Mouse (Mus musculus): ENCODE results near the gene Chchd3. TPM values are rescaled to one million over a fixed set of nuclear protein-coding genes. Genes with fewer than 3 reads are reported as not detected.

Gene Chchd3
- polyA plus RNA-seq (2012; rRNA removed): 30.3 and 34.0 TPM in 2 replicates

DNA sequence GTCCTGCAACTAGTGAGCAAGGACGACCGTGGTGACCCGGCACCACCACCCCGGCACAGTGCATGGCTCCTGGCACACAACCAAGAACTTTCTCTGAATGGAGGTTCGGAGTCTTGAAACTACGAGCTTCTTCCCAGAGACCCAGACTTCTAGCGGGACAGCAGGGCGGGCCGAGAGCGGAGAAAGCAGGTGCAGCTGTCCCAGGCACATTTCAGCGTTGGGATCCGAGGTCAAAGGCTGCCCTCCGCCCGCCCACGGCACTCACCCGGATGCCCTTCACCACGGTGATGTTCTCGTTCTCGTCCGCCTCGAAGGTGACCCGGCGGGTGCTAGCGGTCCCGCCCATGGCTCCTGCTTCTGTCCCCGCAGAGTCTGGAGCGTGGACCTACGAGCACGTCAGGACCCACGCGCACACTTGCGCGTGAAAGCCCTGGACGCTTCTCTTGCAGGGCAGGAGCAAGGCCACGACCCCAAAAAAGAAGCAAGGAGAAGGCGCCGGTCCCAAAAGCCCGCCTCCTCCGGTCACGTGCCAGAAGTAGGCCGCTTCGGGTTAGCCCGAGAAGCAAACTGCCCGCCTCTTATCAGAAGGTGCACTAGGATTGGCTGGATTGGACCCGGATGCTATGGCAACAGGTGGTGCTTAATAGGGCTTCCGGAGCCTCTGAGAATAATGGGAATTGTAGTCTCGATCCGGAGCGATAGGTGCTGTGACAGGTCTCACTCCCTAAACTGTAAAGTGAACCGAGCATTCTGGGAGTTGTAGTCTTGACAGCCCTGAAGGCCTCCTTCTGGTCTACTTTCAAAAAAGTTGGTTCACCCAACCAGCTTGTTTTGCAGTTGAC is at the start of gene Chchd3:
TSS of gene Chchd3 (minus strand) at position 526 of the 842 bp plus-strand sequence.
- WGBS: under 1% methylated on average over 50 of the region's 50 CpGs
- peak; percentile 53; the same call in 1 of the 2 replicates for TF ChIP-seq POLR2A (IDR thresholded peaks at IDR 0.05; ENCODE audit: borderline replicate concordance, extremely low read depth, low read depth, low read length)
- TF ChIP-seq CTCF (IDR thresholded peaks at IDR 0.05; ENCODE audit: insufficient read depth, low read length): no peak
- Histone ChIP-seq H3K4me1 (ENCODE audit: control insufficient read depth, insufficient read depth, low read length) (peaks cover 3% of the 10 kb centered on the region), H3K4me3 (replicated peaks; ENCODE audit: extremely low read depth, low read depth, low read length) (peak within 1 kb of the TSS; percentile 94)
- peak; percentile 97 for DNase-seq

DNA sequence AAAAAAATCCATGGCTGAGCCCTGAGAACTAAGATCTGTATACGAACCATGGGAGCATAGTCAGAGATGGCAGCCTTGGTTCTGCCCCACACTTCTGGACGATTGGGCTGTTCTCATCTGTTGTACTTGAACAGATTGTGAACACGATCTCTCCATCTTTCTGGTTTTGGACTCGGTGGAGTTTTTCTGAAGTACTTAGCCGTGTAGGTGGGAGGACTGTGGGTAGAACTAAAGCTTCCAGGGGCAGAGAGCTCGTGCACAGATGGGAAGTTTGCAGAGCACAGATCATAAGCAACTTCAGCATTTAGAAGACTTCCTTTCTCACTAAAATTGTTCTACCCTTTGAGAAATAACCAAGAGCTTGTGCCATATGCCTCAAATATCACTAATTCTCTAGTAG is 44.6 kb upstream of the Chchd3 start:
- TF ChIP-seq CTCF (IDR thresholded peaks at IDR 0.05; ENCODE audit: insufficient read depth, low read length) (no peak), POLR2A (IDR thresholded peaks at IDR 0.05; ENCODE audit: borderline replicate concordance, extremely low read depth, low read depth, low read length) (no peak)
- no peak for DNase-seq
- WGBS: 74% methylated on average over 6 of the region's 6 CpGs
- H3K4me3 ChIP-seq (replicated peaks; ENCODE audit: extremely low read depth, low read depth, low read length): no peak overlapping the region
- H3K4me1 ChIP-seq (ENCODE audit: control insufficient read depth, insufficient read depth, low read length): no peaks in the 10 kb centered on the region

DNA sequence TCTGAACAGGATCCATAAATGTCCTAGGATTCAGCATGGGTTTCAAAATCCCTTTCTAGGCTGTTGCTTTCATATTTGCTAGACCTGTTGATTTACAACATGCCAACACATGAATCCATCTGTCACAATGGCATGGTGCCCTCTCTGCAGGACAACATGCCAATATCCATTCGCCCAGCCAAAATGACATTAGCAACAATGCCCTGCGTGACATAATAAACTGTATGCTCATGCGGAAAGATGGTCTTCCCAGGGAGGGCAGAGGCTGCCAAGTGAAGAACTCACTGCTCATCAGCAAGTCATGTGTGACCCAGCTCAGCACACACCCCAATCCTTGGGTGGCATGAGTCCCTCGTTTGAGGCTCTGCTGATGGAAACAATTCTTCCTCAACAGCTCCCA is 38.8 kb upstream of the Chchd3 start:
- TF ChIP-seq CTCF (IDR thresholded peaks at IDR 0.05; ENCODE audit: insufficient read depth, low read length) (no peak), POLR2A (IDR thresholded peaks at IDR 0.05; ENCODE audit: borderline replicate concordance, extremely low read depth, low read depth, low read length) (no peak)
- Histone ChIP-seq H3K4me1 (ENCODE audit: control insufficient read depth, insufficient read depth, low read length) (no peaks in the 10 kb centered on the region), H3K4me3 (replicated peaks; ENCODE audit: extremely low read depth, low read depth, low read length) (no peak overlapping the region)
- DNase-seq: no peak
- WGBS: 73% methylated on average over 4 of the region's 4 CpGs

DNA sequence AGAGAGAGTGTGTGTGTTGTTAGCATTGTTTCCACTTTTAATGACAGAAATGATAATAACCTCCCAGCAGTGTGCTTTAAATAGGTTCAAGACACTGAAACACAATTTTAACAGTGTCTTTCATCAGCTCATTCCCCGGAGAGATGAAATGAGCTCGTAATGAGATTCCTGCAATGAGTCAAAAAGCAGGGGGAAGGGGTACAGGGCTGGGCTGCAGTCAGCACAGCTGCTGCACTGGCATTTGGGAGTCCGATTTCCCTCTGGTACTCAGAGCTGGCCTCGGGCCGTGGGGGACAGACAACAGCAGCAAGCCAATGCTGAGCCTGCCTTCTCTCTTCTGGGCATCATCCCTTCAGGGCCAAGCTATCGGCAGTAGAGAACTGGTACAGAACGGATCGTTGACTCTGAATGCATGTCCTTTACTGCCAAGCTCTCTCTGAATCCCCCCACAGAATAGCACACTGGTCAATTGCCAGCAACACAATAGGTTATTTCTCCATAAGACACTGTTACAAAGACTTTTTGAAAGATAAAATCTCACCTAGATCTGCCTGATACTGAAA is 34.7 kb upstream of the Chchd3 start:
- DNase-seq: no peak
- Histone ChIP-seq H3K4me3 (replicated peaks; ENCODE audit: extremely low read depth, low read depth, low read length) (no peak overlapping the region), H3K4me1 (ENCODE audit: control insufficient read depth, insufficient read depth, low read length) (no peaks in the 10 kb centered on the region)
- WGBS: 77% methylated on average over 8 of the region's 8 CpGs
- no peak for TF ChIP-seq CTCF (IDR thresholded peaks at IDR 0.05; ENCODE audit: insufficient read depth, low read length)
- TF ChIP-seq POLR2A (IDR thresholded peaks at IDR 0.05; ENCODE audit: borderline replicate concordance, extremely low read depth, low read depth, low read length): no peak

DNA sequence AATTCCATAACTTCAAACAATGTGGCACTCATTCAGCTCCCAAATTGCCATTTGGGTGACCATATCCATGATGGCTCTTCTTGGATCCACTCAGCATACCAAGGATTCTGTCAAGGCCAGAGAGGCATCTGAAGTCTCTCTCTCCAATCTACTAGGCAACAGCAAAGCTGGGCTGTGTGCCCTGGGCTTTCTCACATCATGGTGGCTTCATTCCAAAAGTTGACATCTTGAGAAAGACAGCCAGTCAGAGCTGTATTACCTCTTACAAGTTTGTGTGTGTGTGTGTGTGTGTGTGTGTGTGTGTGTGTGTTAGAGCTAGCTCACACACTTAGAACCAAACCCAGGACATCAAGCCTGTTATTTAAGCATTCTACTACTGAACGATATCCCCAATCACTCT is 20.1 kb upstream of the Chchd3 start:
- 54% methylated on average over 1 of the region's 1 CpGs for WGBS
- TF ChIP-seq CTCF (IDR thresholded peaks at IDR 0.05; ENCODE audit: insufficient read depth, low read length): no peak
- no peak for TF ChIP-seq POLR2A (IDR thresholded peaks at IDR 0.05; ENCODE audit: borderline replicate concordance, extremely low read depth, low read depth, low read length)
- no peak for DNase-seq
- Histone ChIP-seq H3K4me3 (replicated peaks; ENCODE audit: extremely low read depth, low read depth, low read length) (no peak overlapping the region), H3K4me1 (ENCODE audit: control insufficient read depth, insufficient read depth, low read length) (no peaks in the 10 kb centered on the region)

DNA sequence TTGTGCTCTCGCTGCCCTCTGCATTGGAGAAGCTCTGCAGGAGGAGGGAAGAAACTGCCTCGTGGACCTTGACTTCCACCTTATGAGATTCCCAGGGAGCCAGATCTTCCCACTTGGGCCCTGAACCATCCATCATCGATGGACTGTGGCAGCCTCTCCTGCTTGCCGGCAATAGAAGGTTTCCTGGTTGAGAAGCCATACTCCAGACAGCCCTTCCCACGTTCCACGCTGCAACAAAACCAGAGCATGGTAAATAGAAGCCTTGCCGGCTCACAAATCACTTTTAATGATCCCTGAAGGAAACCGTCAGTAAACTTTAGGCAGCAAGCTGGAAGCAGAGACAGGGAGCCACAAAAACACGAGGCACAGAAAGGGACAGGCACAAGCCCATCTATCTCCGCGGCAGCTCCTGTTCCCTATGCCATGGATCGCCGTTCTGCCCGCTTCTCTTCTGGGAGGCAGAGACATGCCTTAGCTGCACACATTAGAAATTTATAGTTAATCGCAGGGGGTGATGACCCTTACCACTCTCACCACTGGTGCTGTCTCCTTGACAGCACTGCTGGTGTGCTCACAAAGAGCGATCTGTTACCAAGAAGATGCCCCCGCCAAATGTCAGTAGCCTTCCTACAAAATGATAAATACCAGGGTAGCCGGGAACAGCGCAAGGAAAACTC is 18.3 kb upstream of the Chchd3 start:
- TF ChIP-seq CTCF (IDR thresholded peaks at IDR 0.05; ENCODE audit: insufficient read depth, low read length): no peak
- TF ChIP-seq POLR2A (IDR thresholded peaks at IDR 0.05; ENCODE audit: borderline replicate concordance, extremely low read depth, low read depth, low read length): no peak
- H3K4me3 ChIP-seq (replicated peaks; ENCODE audit: extremely low read depth, low read depth, low read length): no peak overlapping the region
- 62% methylated on average over 19 of the region's 19 CpGs for WGBS
- DNase-seq: no peak
- no peaks in the 10 kb centered on the region for H3K4me1 ChIP-seq (ENCODE audit: control insufficient read depth, insufficient read depth, low read length)

DNA sequence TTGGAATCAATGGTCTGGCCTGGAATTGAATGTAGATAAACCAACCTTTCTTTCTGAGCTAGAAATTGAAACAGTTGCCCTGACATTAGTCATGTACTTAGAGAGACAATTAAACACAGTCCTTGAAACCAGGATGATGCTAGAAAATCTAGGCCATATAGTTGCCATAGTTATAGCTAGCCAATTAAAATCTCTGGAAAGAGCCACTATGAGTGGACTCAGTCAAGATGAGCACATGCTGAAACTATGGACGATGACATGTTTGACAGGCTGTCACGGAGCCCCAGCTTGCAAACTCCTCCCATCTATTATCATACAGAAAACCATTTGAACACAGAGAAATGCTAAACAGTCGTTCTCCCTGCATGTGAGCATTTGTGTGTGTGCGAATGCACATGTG is 6.4 kb upstream of the Chchd3 start:
- Histone ChIP-seq H3K4me3 (replicated peaks; ENCODE audit: extremely low read depth, low read depth, low read length) (no peak overlapping the region), H3K4me1 (ENCODE audit: control insufficient read depth, insufficient read depth, low read length) (no peaks in the 10 kb centered on the region)
- TF ChIP-seq CTCF (IDR thresholded peaks at IDR 0.05; ENCODE audit: insufficient read depth, low read length): no peak
- TF ChIP-seq POLR2A (IDR thresholded peaks at IDR 0.05; ENCODE audit: borderline replicate concordance, extremely low read depth, low read depth, low read length): no peak
- no peak for DNase-seq
- WGBS: 61% methylated on average over 4 of the region's 4 CpGs

DNA sequence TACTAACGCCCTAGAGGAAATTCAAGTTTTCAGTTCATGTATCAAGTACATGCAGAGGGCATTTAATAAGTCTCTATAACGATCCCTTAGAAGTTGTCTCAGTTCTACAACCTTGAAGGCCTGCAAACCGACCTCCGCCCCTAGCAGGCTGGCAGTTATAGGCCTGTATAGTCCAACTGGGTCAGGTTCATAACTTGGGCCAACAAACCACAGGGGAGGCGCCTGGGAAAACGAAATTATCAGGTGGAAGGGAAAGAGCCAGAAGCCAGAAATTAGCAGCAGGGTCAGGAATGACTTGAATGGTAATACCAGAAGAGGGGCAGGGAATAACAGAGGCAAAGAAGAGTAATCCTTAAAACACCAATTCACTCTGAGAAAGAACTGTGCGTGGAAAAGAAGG is 784 bp downstream of the Chchd3 start:
- H3K4me1 ChIP-seq (ENCODE audit: control insufficient read depth, insufficient read depth, low read length): peaks cover 3% of the 10 kb centered on the region
- WGBS: 29% methylated on average over 7 of the region's 7 CpGs
- peak overlapping the region; percentile 94 for H3K4me3 ChIP-seq (replicated peaks; ENCODE audit: extremely low read depth, low read depth, low read length)
- no peak for TF ChIP-seq POLR2A (IDR thresholded peaks at IDR 0.05; ENCODE audit: borderline replicate concordance, extremely low read depth, low read depth, low read length)
- TF ChIP-seq CTCF (IDR thresholded peaks at IDR 0.05; ENCODE audit: insufficient read depth, low read length): no peak
- DNase-seq: no peak

DNA sequence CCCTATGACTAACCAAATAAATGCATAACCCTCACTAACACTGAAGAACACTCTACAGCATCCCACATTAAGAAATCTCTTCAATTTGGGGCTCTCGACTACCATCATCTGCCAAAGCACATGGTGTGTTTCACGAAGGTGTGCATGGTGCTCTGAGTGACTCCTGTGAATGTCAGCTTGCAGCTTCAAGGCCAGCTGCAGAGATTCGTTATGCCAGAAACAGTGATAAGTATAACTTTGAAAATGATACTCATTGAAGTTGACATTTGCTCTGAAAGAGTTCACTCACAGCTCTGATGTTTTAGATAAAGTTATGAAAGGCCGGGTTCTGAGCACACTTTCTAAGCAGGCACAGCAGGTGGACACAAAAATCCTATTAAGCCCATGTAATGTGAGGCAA is 3.7 kb downstream of the Chchd3 start:
- WGBS: 79% methylated on average over 4 of the region's 4 CpGs
- no peak for TF ChIP-seq POLR2A (IDR thresholded peaks at IDR 0.05; ENCODE audit: borderline replicate concordance, extremely low read depth, low read depth, low read length)
- DNase-seq: no peak
- no peak overlapping the region for H3K4me3 ChIP-seq (replicated peaks; ENCODE audit: extremely low read depth, low read depth, low read length)
- peaks cover 3% of the 10 kb centered on the region for H3K4me1 ChIP-seq (ENCODE audit: control insufficient read depth, insufficient read depth, low read length)

Measured in lung, adult 2 months (tissue).